Mouse (Mus musculus): ENCODE results near the gene Casr. TPM values are rescaled to one million over a fixed set of nuclear protein-coding genes. Genes with fewer than 3 reads are reported as not detected.

Gene Casr
- polyA plus RNA-seq, 1 experiment from 2014 or later: 0.05 TPM

DNA sequence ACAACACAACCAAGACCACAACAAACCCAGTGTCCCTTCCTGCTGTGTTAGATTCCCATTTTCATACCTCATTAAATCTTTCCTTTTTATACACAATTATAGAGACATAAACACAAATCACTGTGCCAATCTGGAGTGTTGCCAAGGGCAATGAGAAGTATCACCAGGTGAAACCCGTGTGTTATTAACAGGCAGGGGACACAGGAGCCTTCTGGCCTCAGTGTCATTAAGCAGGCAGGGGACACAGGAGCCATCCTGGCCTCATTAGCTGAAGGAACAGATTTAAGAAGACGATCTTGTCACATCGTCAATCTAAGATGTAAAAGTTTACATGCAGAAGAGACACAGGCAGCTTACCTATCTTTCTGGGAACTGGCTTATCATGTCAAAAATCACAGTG is 33.1 kb downstream of the Casr start:
- Histone ChIP-seq H3K4me3 (replicated peaks; ENCODE audit: low read length) (no peak overlapping the region), H3K36me3 (ENCODE audit: control insufficient read depth, insufficient read depth, low read length) (no peaks in the 10 kb centered on the region), H3K27me3 (ENCODE audit: control insufficient read depth, insufficient read depth, low read length) (no peaks in the 10 kb centered on the region), H3K4me2 (ENCODE audit: low read depth, low read length) (no peak overlapping the region), H3K27ac (ENCODE audit: low read length) (no peak overlapping the region), H3K9ac (ENCODE audit: low read length) (no peak overlapping the region), H3K9me3 (replicated peaks; ENCODE audit: control insufficient read depth, low read length) (no peaks in the 10 kb centered on the region), H3K4me1 (ENCODE audit: control insufficient read depth, insufficient read depth, low read length) (no peaks in the 10 kb centered on the region)
- ATAC-seq (ENCODE audit: insufficient read depth, low FRiP score): no peak
- 81% methylated on average over 3 of the region's 3 CpGs for WGBS

DNA sequence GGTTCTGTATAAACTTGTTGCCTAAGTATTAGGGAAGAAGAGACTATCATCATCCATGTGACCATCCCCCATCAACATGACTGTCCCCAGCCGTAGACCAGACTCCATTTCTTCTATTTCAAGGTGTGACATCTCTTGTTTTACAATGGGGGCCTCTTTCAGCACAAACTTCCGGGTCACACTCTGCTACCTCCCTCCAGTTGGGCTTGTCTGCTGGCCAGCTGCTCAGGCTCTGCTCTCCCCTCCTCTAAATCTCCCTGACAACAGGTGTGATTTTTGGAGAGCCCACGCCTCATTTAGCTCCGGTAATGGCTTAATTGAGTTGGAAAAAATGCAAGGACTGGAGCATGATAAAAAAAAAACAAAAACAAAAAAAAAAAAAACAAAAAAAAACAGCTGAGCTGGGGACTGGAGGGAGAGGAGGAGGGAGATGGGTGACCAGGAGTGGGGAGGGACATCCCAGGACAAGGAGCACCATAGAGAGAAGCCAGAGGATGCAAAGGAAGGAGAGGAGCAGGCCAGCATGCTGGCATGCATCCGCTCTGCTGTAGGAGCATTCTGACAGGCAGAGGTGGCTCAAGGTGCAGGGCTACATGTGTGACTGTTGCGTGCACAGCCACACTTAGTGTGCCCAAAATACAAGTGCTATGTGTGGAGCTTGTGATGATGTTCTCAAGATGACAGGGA is 35.2 kb downstream of the Casr start:
- Histone ChIP-seq H3K9me3 (replicated peaks; ENCODE audit: control insufficient read depth, low read length) (no peaks in the 10 kb centered on the region), H3K9ac (ENCODE audit: low read length) (no peak overlapping the region), H3K36me3 (ENCODE audit: control insufficient read depth, insufficient read depth, low read length) (no peaks in the 10 kb centered on the region), H3K27ac (ENCODE audit: low read length) (no peak overlapping the region), H3K4me2 (ENCODE audit: low read depth, low read length) (no peak overlapping the region), H3K4me1 (ENCODE audit: control insufficient read depth, insufficient read depth, low read length) (no peaks in the 10 kb centered on the region), H3K27me3 (ENCODE audit: control insufficient read depth, insufficient read depth, low read length) (no peaks in the 10 kb centered on the region), H3K4me3 (replicated peaks; ENCODE audit: low read length) (no peak overlapping the region)
- WGBS: 53% methylated on average over 6 of the region's 6 CpGs
- no peak for ATAC-seq (ENCODE audit: insufficient read depth, low FRiP score)

DNA sequence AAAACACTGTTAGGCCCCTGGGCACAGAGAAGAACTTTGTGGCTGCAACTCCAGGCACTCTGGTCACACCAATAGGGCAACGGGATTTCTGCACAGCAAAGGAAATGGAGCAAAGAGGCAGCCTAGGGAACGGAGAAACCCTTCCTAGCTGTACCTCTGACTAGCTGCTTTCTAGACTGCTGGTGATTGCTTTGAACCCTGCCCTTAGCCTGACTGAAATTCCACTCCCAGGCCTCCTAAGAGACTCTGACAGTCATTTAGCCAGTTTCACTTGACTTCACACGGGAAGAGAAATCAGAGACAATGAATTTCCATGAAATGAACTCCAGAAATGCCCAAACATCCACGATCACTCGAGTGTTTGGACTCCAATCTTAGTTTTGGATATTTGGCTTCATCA is 38.8 kb downstream of the Casr start:
- Histone ChIP-seq H3K9me3 (replicated peaks; ENCODE audit: control insufficient read depth, low read length) (no peaks in the 10 kb centered on the region), H3K4me1 (ENCODE audit: control insufficient read depth, insufficient read depth, low read length) (no peaks in the 10 kb centered on the region), H3K27ac (ENCODE audit: low read length) (no peak overlapping the region), H3K4me3 (replicated peaks; ENCODE audit: low read length) (no peak overlapping the region), H3K36me3 (ENCODE audit: control insufficient read depth, insufficient read depth, low read length) (no peaks in the 10 kb centered on the region), H3K27me3 (ENCODE audit: control insufficient read depth, insufficient read depth, low read length) (no peaks in the 10 kb centered on the region), H3K9ac (ENCODE audit: low read length) (no peak overlapping the region), H3K4me2 (ENCODE audit: low read depth, low read length) (no peak overlapping the region)
- 73% methylated on average over 5 of the region's 5 CpGs for WGBS
- ATAC-seq (ENCODE audit: insufficient read depth, low FRiP score): no peak

DNA sequence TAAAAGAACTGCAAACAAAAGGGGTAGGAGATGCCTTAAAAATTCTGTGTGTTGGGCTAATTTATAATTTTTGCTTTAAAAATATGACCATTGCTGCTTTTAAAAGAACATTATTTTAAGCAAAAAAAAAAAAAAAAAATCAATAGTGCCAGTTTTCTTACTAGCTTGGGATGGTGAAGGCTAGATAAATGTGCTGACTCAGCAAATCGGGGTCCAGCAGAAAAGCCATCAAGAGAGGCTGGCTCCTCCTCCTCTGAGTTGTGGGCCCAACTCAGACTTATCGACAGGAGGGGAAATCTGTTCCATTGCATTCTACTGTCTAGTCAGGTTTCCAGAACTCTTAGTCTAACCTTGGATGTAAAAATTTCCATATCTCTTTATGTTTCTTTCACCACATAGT is 45.6 kb downstream of the Casr start:
- Histone ChIP-seq H3K4me2 (ENCODE audit: low read depth, low read length) (no peak overlapping the region), H3K27ac (ENCODE audit: low read length) (no peak overlapping the region), H3K9ac (ENCODE audit: low read length) (no peak overlapping the region), H3K9me3 (replicated peaks; ENCODE audit: control insufficient read depth, low read length) (no peaks in the 10 kb centered on the region), H3K36me3 (ENCODE audit: control insufficient read depth, insufficient read depth, low read length) (no peaks in the 10 kb centered on the region), H3K27me3 (ENCODE audit: control insufficient read depth, insufficient read depth, low read length) (no peaks in the 10 kb centered on the region), H3K4me1 (ENCODE audit: control insufficient read depth, insufficient read depth, low read length) (no peaks in the 10 kb centered on the region), H3K4me3 (replicated peaks; ENCODE audit: low read length) (no peak overlapping the region)
- ATAC-seq (ENCODE audit: insufficient read depth, low FRiP score): no peak
- WGBS: 78% methylated on average over 2 of the region's 2 CpGs

DNA sequence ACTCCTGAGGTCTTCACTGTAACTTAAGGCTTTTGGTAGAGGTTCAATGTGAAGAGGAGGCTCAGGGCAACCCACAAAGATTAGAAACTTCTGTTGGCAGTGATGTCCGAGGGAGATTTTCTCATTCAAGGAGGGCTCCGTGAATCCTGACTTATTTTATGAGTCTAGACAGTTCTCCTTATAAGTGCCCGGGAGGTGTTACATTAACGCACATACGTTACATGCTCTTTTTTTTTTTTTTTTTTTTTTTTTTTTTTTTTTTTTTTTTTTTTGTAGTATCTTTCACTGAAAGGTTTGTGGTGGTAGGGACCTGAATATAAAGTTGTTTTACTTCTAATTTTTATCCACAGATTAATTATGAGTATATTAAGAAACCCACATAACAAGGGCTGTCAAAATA is 54.6 kb downstream of the Casr start:
- no peak for ATAC-seq (ENCODE audit: insufficient read depth, low FRiP score)
- Histone ChIP-seq H3K9ac (ENCODE audit: low read length) (no peak overlapping the region), H3K9me3 (replicated peaks; ENCODE audit: control insufficient read depth, low read length) (no peaks in the 10 kb centered on the region), H3K27ac (ENCODE audit: low read length) (no peak overlapping the region), H3K36me3 (ENCODE audit: control insufficient read depth, insufficient read depth, low read length) (no peaks in the 10 kb centered on the region), H3K4me1 (ENCODE audit: control insufficient read depth, insufficient read depth, low read length) (no peaks in the 10 kb centered on the region), H3K27me3 (ENCODE audit: control insufficient read depth, insufficient read depth, low read length) (no peaks in the 10 kb centered on the region), H3K4me3 (replicated peaks; ENCODE audit: low read length) (no peak overlapping the region), H3K4me2 (ENCODE audit: low read depth, low read length) (no peak overlapping the region)
- WGBS: 83% methylated on average over 5 of the region's 5 CpGs

DNA sequence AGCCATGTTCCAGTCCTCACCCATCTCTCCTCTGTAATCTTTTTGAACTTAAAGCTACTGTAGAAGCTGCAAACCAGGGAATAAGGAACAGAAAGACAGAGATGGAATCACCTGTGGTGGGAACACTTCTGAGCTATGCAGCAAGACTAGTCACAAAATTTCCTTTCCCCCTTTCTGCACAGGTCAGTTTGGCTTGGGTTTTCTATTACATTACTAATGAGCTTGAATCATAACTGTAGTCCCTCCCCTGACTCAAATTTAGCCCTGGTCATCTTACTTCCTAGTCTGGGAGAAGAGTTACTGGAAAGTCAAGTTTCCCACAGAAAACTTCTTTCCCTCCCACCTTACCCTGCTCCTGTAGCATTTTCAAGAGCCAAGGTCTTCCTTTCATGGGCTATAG is 55.1 kb downstream of the Casr start:
- H3K36me3 ChIP-seq (ENCODE audit: control insufficient read depth, insufficient read depth, low read length): no peaks in the 10 kb centered on the region
- no peaks in the 10 kb centered on the region for H3K27me3 ChIP-seq (ENCODE audit: control insufficient read depth, insufficient read depth, low read length)
- H3K4me2 ChIP-seq (ENCODE audit: low read depth, low read length): no peak overlapping the region
- no peak overlapping the region for H3K27ac ChIP-seq (ENCODE audit: low read length)
- H3K4me3 ChIP-seq (replicated peaks; ENCODE audit: low read length): no peak overlapping the region
- no peak overlapping the region for H3K9ac ChIP-seq (ENCODE audit: low read length)
- H3K9me3 ChIP-seq (replicated peaks; ENCODE audit: control insufficient read depth, low read length): no peaks in the 10 kb centered on the region
- H3K4me1 ChIP-seq (ENCODE audit: control insufficient read depth, insufficient read depth, low read length): no peaks in the 10 kb centered on the region
- no peak for ATAC-seq (ENCODE audit: insufficient read depth, low FRiP score)

DNA sequence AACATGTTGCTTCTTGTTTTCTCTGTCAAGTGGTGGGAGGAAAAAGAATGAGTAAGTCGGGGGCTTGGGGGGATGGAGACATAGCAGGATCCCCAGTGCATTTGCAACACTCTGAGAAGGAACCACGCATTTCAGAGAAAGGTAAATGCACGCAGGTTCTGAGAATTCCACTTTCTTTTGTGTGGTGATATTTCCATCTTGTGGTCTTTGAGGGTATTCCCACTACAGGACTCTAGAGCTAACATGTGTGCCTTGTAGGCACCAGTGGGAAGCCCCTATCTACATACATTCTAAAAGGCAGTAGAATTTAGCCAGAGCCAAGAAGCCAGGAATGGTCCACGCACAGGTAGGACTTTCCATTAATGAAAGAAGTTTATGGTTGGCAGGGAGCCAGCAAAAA is 56.0 kb downstream of the Casr start:
- Histone ChIP-seq H3K4me3 (replicated peaks; ENCODE audit: low read length) (no peak overlapping the region), H3K9me3 (replicated peaks; ENCODE audit: control insufficient read depth, low read length) (no peaks in the 10 kb centered on the region), H3K36me3 (ENCODE audit: control insufficient read depth, insufficient read depth, low read length) (no peaks in the 10 kb centered on the region), H3K27me3 (ENCODE audit: control insufficient read depth, insufficient read depth, low read length) (no peaks in the 10 kb centered on the region), H3K4me1 (ENCODE audit: control insufficient read depth, insufficient read depth, low read length) (no peaks in the 10 kb centered on the region), H3K4me2 (ENCODE audit: low read depth, low read length) (no peak overlapping the region), H3K9ac (ENCODE audit: low read length) (no peak overlapping the region), H3K27ac (ENCODE audit: low read length) (no peak overlapping the region)
- ATAC-seq (ENCODE audit: insufficient read depth, low FRiP score): no peak
- 40% methylated on average over 4 of the region's 4 CpGs for WGBS

DNA sequence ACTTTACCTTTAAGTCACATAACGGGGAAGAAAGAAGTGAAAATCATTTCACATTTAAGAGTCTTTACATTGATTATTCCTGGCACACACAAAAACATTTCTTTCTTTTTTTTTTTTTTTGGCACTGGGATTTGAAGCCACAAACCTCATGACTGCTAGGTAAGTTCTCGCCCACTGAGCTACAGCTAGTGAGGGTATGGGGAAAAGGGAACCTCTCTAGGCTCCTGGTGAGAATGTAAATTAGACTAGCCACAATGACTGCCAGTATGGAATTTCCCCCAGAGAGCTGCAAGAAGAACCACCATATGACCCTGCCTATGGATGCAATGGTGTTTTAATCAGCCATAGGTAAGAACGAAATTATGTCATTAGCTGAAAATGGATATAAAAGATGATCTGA is 56.8 kb downstream of the Casr start:
- Histone ChIP-seq H3K4me1 (ENCODE audit: control insufficient read depth, insufficient read depth, low read length) (no peaks in the 10 kb centered on the region), H3K9me3 (replicated peaks; ENCODE audit: control insufficient read depth, low read length) (no peaks in the 10 kb centered on the region), H3K4me3 (replicated peaks; ENCODE audit: low read length) (no peak overlapping the region), H3K4me2 (ENCODE audit: low read depth, low read length) (no peak overlapping the region), H3K27ac (ENCODE audit: low read length) (no peak overlapping the region), H3K27me3 (ENCODE audit: control insufficient read depth, insufficient read depth, low read length) (no peaks in the 10 kb centered on the region), H3K36me3 (ENCODE audit: control insufficient read depth, insufficient read depth, low read length) (no peaks in the 10 kb centered on the region), H3K9ac (ENCODE audit: low read length) (no peak overlapping the region)
- ATAC-seq (ENCODE audit: insufficient read depth, low FRiP score): no peak
- 80% methylated on average over 3 of the region's 3 CpGs for WGBS

DNA sequence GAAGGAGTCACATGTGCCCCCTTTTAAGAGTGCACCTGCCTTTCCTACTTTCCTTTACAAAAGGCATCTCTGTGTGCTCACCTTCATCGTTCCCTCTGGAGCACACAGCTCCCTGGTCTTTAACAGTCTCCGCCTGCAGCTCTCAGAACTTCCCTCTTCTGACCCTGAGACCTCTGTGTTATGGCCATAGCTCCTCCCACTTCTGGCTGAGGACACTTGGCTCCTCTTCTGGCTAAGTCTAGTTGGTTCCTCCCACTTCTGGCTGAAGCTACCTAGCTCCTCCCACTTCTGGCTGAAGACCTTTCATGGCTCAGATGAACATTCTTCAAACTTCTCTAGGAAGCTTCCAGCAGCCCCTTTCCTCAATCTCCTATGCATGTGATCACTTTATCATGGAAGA is 59.7 kb downstream of the Casr start:
- H3K27me3 ChIP-seq (ENCODE audit: control insufficient read depth, insufficient read depth, low read length): no peaks in the 10 kb centered on the region
- no peak for ATAC-seq (ENCODE audit: insufficient read depth, low FRiP score)
- no peaks in the 10 kb centered on the region for H3K9me3 ChIP-seq (replicated peaks; ENCODE audit: control insufficient read depth, low read length)
- H3K4me2 ChIP-seq (ENCODE audit: low read depth, low read length): no peak overlapping the region
- 57% methylated on average over 2 of the region's 2 CpGs for WGBS
- no peak overlapping the region for H3K9ac ChIP-seq (ENCODE audit: low read length)
- no peaks in the 10 kb centered on the region for H3K36me3 ChIP-seq (ENCODE audit: control insufficient read depth, insufficient read depth, low read length)
- H3K4me1 ChIP-seq (ENCODE audit: control insufficient read depth, insufficient read depth, low read length): no peaks in the 10 kb centered on the region
- H3K4me3 ChIP-seq (replicated peaks; ENCODE audit: low read length): no peak overlapping the region
- H3K27ac ChIP-seq (ENCODE audit: low read length): no peak overlapping the region

DNA sequence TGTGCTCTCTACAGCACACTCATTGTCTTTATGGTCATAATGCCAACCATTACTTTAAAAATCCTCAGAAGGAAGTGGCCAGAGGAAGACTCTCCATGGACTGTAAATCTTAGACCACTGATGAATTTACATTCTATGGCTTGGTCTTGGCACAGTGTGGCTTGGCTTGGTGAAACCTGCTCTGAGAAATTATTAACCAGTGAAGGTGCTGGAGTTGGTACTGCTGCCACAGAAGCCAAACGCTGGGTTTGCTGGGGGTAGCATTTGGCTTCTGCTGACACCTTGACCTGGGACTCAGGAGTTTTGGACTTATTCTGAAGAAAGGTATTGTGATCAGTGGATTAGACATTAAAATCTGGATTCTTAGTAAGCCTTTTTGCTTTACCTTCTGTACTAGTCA is 69.5 kb downstream of the Casr start:
- no peaks in the 10 kb centered on the region for H3K9me3 ChIP-seq (replicated peaks; ENCODE audit: control insufficient read depth, low read length)
- no peak overlapping the region for H3K4me2 ChIP-seq (ENCODE audit: low read depth, low read length)
- ATAC-seq (ENCODE audit: insufficient read depth, low FRiP score): no peak
- H3K36me3 ChIP-seq (ENCODE audit: control insufficient read depth, insufficient read depth, low read length): no peaks in the 10 kb centered on the region
- 62% methylated on average over 1 of the region's 1 CpGs for WGBS
- no peak overlapping the region for H3K27ac ChIP-seq (ENCODE audit: low read length)
- no peak overlapping the region for H3K9ac ChIP-seq (ENCODE audit: low read length)
- H3K27me3 ChIP-seq (ENCODE audit: control insufficient read depth, insufficient read depth, low read length): no peaks in the 10 kb centered on the region
- no peak overlapping the region for H3K4me3 ChIP-seq (replicated peaks; ENCODE audit: low read length)
- H3K4me1 ChIP-seq (ENCODE audit: control insufficient read depth, insufficient read depth, low read length): no peaks in the 10 kb centered on the region

All from stomach, embryonic 16.5 days (tissue).